Mouse (Mus musculus) T-helper 17 cell (primary cell): Measurements from ENCODE around the gene Exog.

ENCODE experiments used
- in situ Hi-C, 2 experiments: fragments of 300-600 bp; cut with MboI, MseI; formaldehyde crosslinking; loops; 1 replicate in 1 of 2; 2 replicates in 1 of 2; pipeline ENCODE4 v1.15.1; 2025; ENCODE audit warnings: high pct_unique_total_duplicates in 2 of 2

Gene Exog

DNA sequence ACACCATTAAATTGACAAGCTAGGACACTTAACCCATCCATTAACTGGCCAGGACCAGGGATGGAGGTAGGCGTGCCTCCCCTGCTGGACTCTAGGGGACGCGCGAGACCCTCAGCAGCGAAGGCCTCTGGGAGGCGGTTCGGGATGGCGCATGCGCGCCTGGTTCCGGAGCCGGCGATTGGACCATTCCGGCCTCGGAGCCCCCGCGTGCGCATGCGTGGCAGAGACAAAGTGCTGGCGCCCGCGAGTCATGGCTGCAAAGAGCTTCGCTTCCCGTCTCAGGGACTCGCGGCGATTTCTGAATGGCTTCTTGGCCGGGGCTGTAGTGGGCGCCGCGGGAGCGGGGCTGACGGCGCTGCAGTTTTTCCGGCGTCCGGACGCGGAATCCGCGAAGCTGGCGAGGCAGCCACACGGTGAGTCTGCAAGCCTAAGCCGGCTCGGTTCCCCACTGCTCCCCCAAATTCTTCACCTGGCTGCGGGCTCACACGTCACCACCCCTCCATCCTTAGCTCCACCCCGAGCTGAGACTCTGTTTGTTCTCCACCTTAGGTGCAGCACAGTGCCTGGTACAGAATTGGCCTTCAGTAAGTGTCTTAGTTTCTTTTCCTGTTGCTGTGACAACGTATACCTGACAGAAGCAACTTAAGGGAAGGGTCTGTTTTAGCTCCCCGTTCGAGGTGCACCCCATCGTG is at the start of gene Exog:
TSS of gene Exog (plus strand) at position 206 of the 692 bp plus-strand sequence.
- in situ Hi-C loops = no loop called here

DNA sequence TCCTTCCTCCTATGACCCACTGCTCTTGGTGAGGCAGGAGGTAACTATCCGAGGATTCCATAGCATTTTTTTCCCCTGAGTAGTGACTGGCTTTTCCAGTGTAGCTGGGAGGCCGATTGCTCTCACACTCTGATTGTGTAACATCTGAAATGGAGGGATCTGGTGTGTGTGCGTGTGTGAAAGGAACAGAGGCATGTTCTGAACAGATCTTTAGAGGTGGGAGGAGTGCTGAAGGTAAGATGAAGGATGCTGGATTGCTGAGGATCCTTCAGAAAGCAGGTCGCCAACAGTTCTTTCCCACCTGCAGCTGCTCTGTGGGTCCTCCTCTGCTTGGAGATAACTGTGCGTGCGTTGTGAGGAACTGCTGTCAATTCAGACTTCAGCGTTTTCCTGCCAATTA is 43.4 kb upstream of the Exog start:
- in situ Hi-C loops = loop anchor here in 1 of 2 experiments (10.0 kb wide), 1 partner anchor 1557 kb away; no protein-coding TSS in a partner anchor

DNA sequence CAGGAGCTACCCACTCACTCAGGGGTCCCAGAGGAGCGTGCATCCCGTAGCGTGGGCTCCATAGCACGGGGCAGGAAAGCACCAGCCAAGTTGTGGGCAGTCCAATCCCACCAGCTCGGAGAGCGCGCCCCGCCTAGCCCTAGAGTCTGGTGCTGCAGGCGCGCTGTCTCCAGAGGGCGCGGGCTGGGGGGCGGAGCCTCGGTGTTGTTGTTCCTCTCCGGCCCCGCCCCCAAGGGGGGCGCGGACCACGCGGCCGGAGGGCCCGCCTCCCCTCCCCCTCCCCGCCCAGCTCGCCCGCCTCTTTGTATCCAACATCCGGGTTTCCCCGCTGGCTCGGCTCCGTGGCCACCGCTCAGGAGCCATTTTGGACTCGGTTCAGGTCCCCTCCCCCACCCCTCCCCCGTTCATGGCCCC is 42.9 kb upstream of the Exog start, which contains the start of gene Acvr2b:
TSS of gene Acvr2b (plus strand) at position 318 of the 414 bp plus-strand sequence.
- in situ Hi-C loops = loop anchor here in 1 of 2 experiments (10.0 kb wide), 1 partner anchor 1557 kb away; no protein-coding TSS in a partner anchor

DNA sequence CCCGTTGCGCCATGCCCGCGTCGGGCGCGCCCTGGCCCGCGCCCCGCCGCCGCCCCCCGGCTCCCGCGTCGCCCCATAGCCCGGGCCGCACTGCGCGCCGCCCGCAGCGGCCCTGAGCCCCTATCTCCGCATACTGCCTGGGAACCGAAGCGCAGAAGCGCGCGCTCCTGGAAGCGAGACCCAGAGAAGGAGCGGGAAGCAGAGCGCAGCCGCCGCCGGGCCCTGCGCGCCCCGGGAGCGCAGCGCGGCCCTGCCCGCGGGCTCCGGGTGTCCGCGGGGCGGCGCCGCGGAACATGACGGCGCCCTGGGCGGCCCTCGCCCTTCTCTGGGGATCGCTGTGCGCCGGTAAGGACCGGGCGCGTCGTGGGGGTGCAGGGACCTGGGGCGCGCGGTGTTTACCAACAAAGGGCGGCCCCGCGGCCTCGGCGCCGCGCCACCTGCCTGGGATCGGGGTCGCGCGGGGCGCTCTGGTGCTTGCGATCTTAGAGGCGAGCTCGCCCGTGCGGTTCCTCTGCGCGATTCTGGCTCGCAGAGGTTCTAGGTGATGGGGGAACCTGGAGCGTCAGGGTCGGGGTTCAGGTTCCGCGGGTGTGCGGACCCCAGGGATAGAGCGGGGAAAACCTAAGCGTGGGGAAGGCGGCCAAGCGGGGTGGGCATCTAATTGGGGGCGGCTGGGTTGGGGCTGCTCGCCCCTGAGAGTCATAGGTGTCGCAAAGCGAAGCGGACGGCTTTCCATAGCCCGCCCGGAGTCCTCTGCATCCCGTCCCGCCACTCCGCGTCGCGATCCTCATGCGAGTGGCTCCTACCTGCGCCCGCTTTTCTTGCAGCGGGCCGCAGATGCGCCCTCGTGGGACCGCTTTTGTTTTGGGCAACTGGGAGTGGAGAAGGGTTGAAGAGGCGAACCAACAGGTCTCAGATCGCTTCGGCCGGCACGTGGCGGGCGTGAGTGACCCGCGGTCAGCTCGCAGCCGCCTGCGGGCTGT is 42.2 kb upstream of the Exog start:
- in situ Hi-C loops = loop anchor here in 1 of 2 experiments (10.0 kb wide), 1 partner anchor 1558 kb away; no protein-coding TSS in a partner anchor

DNA sequence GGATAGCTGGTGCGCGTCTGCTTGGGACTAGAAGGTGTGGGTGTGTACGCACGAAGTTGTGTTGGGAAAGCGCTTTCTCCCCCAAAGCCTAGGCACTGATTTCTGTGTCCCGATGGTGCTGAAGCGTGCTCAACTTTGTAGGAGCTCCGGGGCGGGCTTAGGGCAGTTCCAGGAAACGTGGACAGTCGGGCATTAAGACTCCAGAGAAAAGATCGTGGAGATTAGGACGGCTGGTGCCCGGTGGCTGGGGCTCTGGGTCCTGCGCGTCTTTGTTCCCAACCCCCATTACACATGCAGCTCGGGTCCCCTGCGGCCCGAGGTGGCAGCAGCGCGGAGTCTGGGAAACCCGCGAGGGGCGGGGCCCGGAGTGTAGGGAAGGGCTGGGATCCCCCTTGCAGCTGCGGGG is 41.5 kb upstream of the Exog start:
- in situ Hi-C loops = loop anchor here in 1 of 2 experiments (10.0 kb wide), 1 partner anchor 1558 kb away; no protein-coding TSS in a partner anchor

DNA sequence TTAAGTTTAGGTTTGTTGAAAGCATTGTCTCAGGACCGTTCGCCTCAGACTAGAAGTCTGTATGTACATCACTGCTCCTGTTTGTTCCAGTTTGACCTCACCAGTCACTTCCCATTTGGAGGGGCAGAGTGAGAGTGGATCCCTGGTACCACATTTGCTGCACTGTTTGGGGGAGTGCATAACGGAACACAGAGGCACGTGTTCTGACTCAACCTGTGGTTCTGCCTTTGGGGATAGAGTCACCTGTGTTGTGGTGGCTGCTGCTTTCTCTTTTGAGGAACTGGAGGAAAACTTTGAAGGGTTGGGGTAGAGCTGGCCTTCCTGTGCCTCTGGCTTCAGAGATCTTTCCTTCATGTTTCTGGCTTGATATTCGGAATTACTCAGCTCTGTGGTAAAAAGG is 40.7 kb upstream of the Exog start:
- in situ Hi-C loops = loop anchor here in 1 of 2 experiments (10.0 kb wide), 1 partner anchor 1559 kb away; no protein-coding TSS in a partner anchor

DNA sequence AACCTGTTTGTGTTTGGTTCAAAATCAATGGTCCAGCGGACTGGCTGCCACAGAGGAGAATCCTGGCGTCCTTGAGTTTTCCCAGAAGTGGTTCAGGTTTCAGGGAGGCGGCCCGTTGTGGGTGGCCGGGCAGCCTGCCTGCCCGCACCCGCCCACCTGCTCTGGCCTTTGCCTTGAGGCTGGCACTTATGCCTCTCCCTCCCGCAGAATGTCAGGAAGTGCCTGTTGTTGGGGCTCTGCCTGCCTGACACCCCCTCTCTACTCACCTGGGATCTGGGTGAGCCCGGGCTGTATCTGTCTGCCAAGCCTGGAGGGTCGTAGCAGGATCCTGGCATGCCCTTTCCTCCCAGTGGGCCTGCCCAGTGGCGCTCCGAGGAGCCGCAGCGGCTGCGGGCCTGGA is 36.9 kb upstream of the Exog start:
- in situ Hi-C loops = loop anchor here in 1 of 2 experiments (10.0 kb wide), 1 partner anchor 1563 kb away; no protein-coding TSS in a partner anchor

DNA sequence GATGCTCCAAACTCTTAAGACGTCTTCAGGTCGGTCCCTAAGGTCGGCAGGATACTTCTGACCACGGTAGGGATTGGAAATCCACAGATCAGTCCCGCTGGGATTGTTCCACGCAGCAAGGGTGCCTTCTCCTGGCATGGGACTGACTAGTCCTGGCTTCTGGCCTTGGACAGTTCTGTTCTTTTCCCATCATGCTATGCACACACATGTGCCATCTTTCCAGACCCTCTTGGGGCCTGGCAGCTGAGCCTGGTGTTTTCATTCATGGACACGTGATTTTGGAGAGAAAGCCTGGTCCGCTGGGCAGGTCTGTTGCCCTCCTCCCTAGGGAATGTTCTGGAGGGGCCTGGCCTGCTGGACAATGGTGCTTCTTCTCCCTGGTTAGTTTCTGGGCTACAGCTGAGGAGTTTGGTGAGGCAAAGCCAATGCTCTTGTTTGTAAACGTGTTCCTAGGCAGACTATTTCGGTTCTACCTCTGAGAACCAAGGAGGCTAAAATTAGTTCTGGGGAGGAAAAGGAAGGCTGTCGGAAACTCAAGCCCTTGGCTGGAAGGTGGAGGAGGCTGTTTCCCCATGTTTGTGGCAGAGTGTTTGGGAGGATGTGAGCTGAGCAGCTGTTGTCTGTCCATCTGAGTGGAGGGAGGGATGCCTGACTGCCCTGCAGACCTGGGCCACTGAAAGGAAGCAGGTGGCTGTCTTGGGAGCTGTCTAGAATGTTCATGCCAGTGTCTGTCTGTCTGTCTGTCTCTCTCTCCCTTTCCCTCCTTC is 35.7 kb upstream of the Exog start:
- in situ Hi-C loops = loop anchor here in 1 of 2 experiments (10.0 kb wide), 1 partner anchor 1564 kb away; no protein-coding TSS in a partner anchor

DNA sequence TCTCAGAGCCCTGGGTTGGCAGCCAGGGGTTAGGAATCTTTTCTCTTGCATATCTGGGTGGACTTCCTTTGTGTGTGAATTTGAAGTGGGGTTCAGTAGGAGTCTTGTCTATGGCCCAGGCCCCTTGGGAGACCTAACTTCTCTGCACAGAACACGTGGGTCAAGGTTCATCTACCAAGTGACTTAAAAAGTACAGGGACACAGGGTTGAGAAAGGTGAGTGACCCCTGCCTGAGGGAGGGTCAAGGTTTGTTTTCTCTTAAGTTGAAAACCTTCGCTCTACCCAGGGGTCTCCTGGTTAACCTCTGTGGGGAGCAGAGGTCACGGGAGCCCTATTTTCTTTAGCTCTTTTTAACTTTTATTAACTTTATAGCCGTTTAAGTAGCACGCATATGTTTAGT is 34.9 kb upstream of the Exog start:
- in situ Hi-C loops = loop anchor here in 1 of 2 experiments (10.0 kb wide), 1 partner anchor 1565 kb away; no protein-coding TSS in a partner anchor

DNA sequence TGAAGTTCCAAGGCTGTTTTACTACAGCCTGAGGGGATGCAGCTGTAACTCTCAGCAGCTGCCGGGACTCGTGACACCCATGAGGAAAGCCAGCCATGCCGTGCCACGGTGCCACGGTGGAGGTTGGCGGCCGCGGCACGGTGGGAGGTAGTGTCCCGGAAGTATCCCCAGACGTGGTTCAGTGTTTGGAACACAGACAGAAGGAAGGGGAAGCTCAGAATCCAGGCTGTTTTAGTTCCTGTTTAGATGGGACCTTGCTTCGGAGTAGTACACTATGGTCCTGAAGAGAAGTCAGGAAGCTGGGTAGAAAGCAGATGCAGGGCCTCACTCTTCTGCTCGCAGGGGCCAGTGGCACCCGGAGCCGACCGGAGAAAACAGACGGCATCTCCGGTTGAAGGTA is 26.7 kb upstream of the Exog start:
- in situ Hi-C loops = no loop called here

DNA sequence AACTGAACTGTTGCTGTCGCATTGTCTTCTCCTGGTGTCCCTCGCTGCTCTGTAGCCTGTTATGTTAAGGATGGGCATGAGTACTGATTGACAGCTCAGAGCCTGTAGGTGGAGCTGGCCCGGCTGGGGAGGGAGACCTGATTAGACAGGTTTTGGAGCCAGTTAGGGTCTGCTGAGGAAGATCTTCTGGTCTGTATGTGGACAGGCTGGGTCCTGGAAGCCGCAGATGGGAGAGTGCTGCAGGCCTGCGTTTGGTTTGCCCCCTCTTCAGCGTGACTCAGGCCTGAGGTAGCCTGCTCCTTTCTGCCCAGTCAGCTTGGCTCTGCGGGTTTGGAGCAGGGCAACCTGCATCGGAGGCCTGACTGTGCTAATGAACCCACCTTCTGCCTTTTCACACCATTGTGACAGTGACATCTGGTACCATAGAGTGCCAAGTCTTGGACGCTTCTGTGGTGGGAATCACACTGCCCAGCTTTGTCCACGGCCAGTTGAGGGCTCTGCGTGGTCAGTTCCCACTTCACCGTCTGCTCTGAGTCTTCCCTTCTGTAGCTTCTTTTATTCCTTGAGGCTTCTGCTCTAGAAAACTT is 24.8 kb upstream of the Exog start:
- in situ Hi-C loops = no loop called here

DNA sequence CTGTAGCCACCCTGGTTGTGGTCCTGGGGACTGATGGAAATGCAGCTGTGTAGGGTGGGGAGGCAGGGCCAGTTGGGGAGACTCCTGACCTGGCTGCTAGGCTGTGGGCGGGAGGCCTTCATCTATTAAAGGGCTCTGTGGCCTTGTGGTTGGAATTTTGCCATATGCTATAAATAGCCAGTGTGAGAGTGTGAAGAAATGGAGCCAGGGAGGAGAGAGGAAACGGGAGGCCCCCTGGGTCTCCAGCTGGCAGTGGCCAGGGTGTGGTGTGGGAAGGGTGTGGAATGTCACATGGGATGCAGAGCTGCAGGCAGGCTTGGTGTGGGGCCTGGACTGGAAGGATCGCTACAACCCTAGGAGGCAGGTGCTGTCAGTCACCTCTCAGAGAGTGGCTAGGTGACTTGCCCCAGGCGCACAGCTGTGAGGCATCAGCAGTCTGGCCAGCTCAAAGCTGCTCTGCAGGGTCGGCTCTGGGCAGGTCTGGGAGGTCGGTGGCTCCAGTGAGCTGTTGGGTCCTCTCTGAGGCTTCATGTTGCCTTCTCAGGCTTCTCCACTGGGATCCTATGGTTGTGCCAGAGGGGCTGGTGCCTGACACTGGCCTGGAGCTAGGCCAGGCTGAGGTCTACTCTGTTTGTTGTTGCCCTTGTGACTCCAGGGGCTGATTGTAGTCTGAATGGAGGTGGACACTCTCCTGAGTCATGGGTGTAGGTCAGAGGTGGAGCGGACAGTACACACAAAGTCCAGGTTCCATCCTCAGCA is 19.3 kb upstream of the Exog start:
- in situ Hi-C loops = no loop called here

DNA sequence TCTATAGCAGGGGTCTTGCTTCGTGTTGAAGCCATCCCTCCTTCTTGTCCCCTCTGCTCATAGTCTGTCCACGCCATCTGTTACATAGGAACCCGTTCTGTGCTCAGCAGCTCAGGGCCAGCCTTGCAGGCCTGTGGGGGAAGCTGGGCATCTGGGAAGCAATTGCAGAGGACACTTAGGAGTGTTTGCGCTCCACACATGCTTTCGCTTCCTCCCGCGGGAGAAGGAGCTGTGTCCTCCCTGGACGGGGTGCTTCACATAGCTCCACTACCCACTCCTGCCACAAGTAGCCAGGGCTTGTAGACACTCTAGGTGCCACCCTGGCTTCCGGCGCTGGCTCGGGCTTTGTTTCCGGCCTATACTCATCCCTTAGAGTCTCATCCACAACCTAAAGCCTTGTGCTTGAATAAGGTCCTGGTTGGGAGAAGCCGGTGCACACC is 18.7 kb upstream of the Exog start:
- in situ Hi-C loops = no loop called here

DNA sequence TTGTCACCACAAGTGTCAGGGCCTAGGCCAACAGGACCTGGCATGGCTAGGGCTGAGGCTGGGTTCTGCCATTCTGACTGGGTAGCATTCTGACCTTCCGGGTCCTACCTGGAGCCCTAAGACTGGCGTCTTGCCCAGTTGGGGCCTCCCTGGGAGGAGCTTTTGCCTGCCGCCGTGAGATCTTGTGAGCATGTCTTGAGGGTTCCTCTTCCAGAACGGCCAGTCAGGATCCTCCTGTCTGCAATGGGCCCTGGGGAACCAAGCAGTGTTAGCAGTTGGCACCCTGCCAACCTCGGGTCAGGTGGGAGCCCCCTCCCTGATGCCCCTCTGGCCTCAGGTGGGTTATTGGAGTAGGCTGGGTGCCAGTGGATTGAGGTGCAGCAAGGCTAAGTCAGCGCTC is 18.3 kb upstream of the Exog start:
- in situ Hi-C loops = no loop called here

DNA sequence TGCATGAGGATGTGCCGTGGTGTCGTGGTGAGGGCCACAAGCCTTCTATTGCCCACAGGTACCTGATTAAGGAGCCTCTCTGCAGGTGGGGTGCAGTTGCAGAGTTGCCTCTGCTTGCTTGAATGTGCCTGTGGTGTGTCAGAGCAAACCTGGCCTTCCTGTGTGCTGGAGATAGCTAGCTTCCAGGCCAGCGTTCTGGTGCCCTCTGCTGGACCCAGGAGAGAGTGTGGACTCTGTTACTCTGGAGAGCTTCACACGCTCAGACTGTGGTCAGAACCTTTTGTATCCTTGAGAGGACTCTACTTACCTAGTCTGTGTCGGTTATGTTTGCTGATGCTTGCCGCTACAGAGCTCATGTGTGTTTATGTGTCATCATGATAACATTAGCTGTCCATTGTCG is 14.4 kb upstream of the Exog start:
- in situ Hi-C loops = no loop called here

DNA sequence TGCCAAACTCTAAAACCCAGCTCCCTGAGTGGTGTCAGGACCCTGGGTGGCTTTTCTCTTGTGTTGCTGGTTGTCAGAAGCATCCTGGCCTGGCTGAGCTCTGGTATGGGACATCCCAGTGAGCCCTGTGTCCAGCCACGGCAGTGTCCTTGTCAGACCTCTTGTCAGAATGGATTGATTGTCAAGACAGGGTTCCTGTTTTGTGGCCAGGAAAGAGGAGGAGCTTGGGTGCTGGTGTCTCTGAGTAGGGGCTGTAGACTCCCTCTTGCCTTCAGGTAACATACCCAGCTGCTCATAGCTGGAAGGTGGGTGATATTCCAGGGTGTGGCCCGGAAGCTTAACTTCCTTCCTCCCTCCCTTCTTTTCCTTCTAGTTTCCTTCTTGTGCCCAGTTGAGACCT is 8.9 kb upstream of the Exog start:
- in situ Hi-C loops = no loop called here

DNA sequence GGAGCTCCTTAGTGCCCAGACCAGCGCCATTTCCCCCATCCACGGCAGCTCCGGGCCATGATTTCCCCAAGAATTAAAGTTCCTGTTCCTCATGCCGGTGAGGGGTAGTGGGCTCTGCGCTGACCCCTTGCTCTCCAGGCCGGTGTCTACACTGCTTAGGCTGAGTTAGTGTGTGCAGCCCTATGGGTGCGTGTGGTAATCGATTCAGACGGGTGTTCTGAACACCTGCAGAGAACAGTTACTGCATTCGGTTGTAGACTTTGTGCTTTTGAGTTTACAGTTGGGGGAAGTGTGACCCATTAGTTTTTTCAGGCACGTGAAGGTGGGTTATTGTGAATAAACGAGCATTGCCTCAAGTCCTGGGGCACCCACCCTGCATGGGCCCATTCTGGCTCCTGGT is 6.7 kb upstream of the Exog start:
- in situ Hi-C loops = no loop called here

DNA sequence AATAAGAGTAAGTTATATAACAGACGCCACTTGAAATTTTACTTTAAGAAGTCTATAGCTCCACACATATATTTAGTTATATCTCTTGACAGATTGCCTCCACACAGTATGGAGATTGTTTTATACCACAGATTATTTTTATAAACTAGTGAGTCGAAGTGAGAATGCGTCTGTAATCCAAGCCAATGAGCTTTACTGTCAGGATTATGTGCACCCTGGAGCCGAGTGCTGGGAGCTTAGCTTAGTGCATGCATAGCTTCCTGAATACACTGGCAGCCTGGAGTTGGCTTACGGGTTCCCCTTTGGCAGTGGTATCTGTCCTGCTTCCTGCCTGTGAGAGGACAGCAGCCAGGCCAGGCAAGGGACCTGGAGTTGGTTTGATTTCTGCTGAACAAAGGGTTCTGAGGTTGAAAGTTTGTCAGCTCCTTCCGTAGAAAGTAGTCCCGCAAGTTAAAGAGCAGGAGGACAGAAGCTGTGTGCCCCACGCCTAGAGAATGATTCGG is 6.2 kb upstream of the Exog start:
- in situ Hi-C loops = no loop called here

DNA sequence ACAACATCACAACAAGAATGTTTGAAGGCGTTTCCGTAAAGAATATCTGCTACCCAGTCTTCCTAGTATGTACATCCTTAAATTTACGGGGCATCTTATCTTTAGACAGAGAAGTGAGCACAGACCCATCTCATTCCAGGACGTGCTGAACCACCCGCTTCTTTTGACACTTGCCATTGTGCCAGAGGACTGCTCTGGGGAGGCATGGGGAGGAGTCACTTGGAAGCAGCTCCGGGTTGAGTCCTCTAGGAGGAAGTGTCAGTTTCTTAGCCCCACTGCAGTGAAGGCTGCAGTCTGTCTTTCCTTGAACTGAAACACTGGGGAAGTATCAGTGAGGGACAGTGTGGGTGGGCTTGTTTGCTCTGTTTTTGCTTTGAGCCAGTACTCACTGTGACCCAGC is 994 bp downstream of the Exog start:
- in situ Hi-C loops = no loop called here

DNA sequence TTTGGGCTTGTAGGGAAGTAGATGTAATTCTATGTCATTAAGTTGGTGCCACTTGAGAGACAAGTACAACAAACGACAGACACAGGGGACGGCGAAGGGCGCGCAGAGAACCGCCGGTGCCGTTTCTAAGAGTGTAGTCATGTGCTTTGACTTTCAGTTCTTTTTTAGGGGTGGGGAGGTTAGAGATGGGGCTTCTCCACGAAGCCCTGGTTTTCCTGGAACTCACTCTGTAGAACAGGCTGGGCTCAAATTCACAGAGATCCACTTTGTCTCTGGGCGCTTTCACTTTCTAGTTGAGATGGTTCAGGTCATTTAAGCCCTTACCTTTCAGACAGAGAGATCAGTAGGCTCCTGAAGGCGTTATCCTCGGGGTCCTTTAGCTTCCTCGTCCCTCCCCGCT is 11.2 kb downstream of the Exog start:
- in situ Hi-C loops = no loop called here
